Mouse (Mus musculus): ENCODE measurements around the gene Gm9513. TPM values are rescaled to one million over a fixed set of nuclear protein-coding genes. Genes with fewer than 3 reads are reported as not detected.

The Gm9513 gene
- polyA plus RNA-seq (2015; fragmentation: Nextera tagmentation; extraction: Ambion mirVana), result not detected in 2 replicates

- H3K36me3 ChIP-seq (ENCODE audit: control insufficient read depth, insufficient read depth, low read length), result no peaks in the 10 kb centered on the region
- H3K9me3 ChIP-seq (replicated peaks; ENCODE audit: control insufficient read depth, low read length, poor library complexity, severe bottlenecking), result peaks cover 9% of the 10 kb centered on the region
- 61% methylated on average over 3 of the region's 3 CpGs for WGBS
- no peak within 1 kb of the TSS for H3K4me3 ChIP-seq (ENCODE audit: low read depth, low read length)
- no peak for ATAC-seq
- no peak within 1 kb of the TSS for H3K4me2 ChIP-seq (ENCODE audit: low read length)
- H3K4me1 ChIP-seq (ENCODE audit: control insufficient read depth, insufficient read depth, low read length), result no peaks in the 10 kb centered on the region
- H3K27me3 ChIP-seq (ENCODE audit: control insufficient read depth, insufficient read depth, low read depth, low read length), result no peaks in the 10 kb centered on the region
- no peak within 1 kb of the TSS for H3K27ac ChIP-seq (ENCODE audit: low read length)
- H3K9ac ChIP-seq (ENCODE audit: low read depth, low read length), result no peak within 1 kb of the TSS
These were observed at the start of gene Gm9513 for GRCm38 (mm10) chr9:36475338-36475737. Gene Gm9513 (plus strand): TSS chr9:36475638.

GRCm38 (mm10) chr9:36431584-36431983, 43.9 kb upstream of the Gm9513 start, which contains the start of gene Gm7257:
Gene Gm7257 (plus strand): TSS chr9:36431884.
- peaks cover 12% of the 10 kb centered on the region; the same call in 1 of the 2 replicates for H3K9me3 ChIP-seq (replicated peaks; ENCODE audit: control insufficient read depth, low read length, poor library complexity, severe bottlenecking)
- ATAC-seq, result no peak
- 76% methylated on average over 4 of the region's 4 CpGs for WGBS
- H3K27me3 ChIP-seq (ENCODE audit: control insufficient read depth, insufficient read depth, low read depth, low read length), result no peaks in the 10 kb centered on the region
- H3K9ac ChIP-seq (ENCODE audit: low read depth, low read length), result no peak within 1 kb of the TSS
- no peaks in the 10 kb centered on the region for H3K36me3 ChIP-seq (ENCODE audit: control insufficient read depth, insufficient read depth, low read length)
- H3K4me3 ChIP-seq (ENCODE audit: low read depth, low read length), result no peak within 1 kb of the TSS
- no peak within 1 kb of the TSS for H3K4me2 ChIP-seq (ENCODE audit: low read length)
- no peak within 1 kb of the TSS for H3K27ac ChIP-seq (ENCODE audit: low read length)
- no peaks in the 10 kb centered on the region for H3K4me1 ChIP-seq (ENCODE audit: control insufficient read depth, insufficient read depth, low read length)

DNA sequence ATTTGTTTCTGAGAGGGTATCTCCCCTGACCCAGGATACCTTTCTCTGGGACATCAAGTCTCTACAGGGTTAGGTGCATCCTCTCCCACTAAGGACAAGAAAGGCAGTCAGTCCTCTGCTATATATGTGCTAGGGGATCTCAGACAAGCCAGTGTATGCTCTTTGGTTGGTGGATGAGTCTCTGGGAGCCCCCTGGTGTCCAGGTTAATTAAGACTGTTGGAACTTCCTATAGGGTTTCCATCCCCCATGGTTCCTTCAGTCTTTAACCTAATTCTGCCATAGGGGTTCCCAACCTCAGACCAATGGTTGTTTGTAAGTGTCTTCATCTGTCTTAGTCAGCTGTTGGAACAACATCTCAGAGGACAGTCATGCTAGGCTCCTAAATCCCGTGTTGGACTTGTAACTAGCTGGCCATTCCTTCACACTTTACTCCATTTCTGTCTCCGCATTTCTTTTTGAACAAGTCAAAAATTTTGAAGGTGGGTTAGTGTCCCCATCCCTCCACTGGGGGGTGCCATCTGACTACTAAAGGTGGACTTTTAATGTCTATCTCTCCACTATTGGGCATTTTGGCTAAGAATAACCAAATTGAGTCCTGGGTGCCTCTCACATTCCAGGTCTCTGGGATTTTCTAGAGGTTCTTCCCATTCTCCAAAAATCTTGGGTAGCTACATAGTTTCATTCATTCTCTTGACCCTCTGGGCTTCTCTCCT, 40.2 kb upstream of the Gm9513 start:
- H3K4me2 ChIP-seq (ENCODE audit: low read length), result no peak overlapping the region
- H3K27me3 ChIP-seq (ENCODE audit: control insufficient read depth, insufficient read depth, low read depth, low read length), result no peaks in the 10 kb centered on the region
- no peak overlapping the region for H3K27ac ChIP-seq (ENCODE audit: low read length)
- no peak overlapping the region for H3K4me3 ChIP-seq (ENCODE audit: low read depth, low read length)
- H3K4me1 ChIP-seq (ENCODE audit: control insufficient read depth, insufficient read depth, low read length), result no peaks in the 10 kb centered on the region
- H3K9ac ChIP-seq (ENCODE audit: low read depth, low read length), result no peak overlapping the region
- WGBS, result 34% methylated on average over 2 of the region's 2 CpGs
- no peak for ATAC-seq
- no peaks in the 10 kb centered on the region for H3K36me3 ChIP-seq (ENCODE audit: control insufficient read depth, insufficient read depth, low read length)
- H3K9me3 ChIP-seq (replicated peaks; ENCODE audit: control insufficient read depth, low read length, poor library complexity, severe bottlenecking), result peaks cover 7% of the 10 kb centered on the region; the same call in 1 of the 2 replicates

- no peak overlapping the region for H3K27ac ChIP-seq (ENCODE audit: low read length)
- H3K4me3 ChIP-seq (ENCODE audit: low read depth, low read length), result no peak overlapping the region
- WGBS, result 89% methylated on average over 4 of the region's 4 CpGs
- H3K4me2 ChIP-seq (ENCODE audit: low read length), result no peak overlapping the region
- peaks cover 7% of the 10 kb centered on the region; the same call in 1 of the 2 replicates for H3K9me3 ChIP-seq (replicated peaks; ENCODE audit: control insufficient read depth, low read length, poor library complexity, severe bottlenecking)
- H3K27me3 ChIP-seq (ENCODE audit: control insufficient read depth, insufficient read depth, low read depth, low read length), result no peaks in the 10 kb centered on the region
- H3K4me1 ChIP-seq (ENCODE audit: control insufficient read depth, insufficient read depth, low read length), result no peaks in the 10 kb centered on the region
- no peak for ATAC-seq
- H3K36me3 ChIP-seq (ENCODE audit: control insufficient read depth, insufficient read depth, low read length), result no peaks in the 10 kb centered on the region
- H3K9ac ChIP-seq (ENCODE audit: low read depth, low read length), result no peak overlapping the region
These were observed 19.2 kb downstream of the Gm9513 start for GRCm38 (mm10) chr9:36494501-36495220.

DNA sequence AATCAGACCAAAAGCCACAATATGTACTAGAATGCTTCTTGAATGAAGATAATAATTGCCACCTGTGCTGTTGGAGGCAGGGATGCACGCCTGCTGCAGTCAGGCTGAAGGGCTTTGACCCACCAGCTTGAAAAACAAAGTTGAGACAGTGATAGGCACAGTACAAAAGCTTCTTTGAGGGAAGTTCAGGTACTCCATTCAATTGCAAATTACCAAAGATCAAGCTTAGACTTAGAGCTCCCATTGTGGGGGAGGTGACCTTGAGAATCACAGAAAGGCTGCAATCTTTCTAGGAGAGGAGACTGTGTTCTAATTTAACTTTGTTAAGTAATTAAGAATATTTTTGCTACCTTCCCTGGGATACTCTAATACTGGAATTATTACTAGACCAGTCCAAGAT, 20.4 kb downstream of the Gm9513 start:
- Histone ChIP-seq H3K4me2 (ENCODE audit: low read length) (no peak overlapping the region), H3K36me3 (ENCODE audit: control insufficient read depth, insufficient read depth, low read length) (no peaks in the 10 kb centered on the region), H3K27me3 (ENCODE audit: control insufficient read depth, insufficient read depth, low read depth, low read length) (no peaks in the 10 kb centered on the region), H3K4me1 (ENCODE audit: control insufficient read depth, insufficient read depth, low read length) (no peaks in the 10 kb centered on the region), H3K4me3 (ENCODE audit: low read depth, low read length) (no peak overlapping the region), H3K9ac (ENCODE audit: low read depth, low read length) (no peak overlapping the region), H3K27ac (ENCODE audit: low read length) (no peak overlapping the region), H3K9me3 (replicated peaks; ENCODE audit: control insufficient read depth, low read length, poor library complexity, severe bottlenecking) (peaks cover 7% of the 10 kb centered on the region; the same call in 1 of the 2 replicates)
- whole genome bisulfite sequencing, result 58% methylated on average over 1 of the region's 1 CpGs
- no peak for ATAC-seq

DNA sequence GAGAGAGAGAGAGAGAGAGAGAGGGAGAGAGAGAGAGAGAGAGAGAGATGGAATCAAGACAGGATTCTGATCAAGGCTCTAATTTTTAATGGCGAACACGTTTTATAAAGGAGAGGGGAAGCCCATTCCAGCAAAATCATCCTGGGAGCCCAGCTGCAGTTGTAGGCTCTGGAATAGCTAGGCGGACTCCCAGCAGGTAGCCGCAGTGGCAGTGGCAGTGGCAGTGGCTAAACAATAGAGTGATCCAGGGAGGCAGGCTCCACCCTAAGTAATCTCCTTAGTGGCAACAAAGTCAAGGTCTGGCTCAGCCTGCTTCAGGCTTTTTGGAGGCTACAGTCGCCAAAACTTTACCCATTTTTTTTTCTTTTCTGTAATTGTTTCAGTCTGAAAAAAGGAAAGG, 28.8 kb downstream of the Gm9513 start:
- H3K4me3 ChIP-seq (ENCODE audit: low read depth, low read length), result no peak overlapping the region
- H3K4me1 ChIP-seq (ENCODE audit: control insufficient read depth, insufficient read depth, low read length), result no peaks in the 10 kb centered on the region
- H3K27me3 ChIP-seq (ENCODE audit: control insufficient read depth, insufficient read depth, low read depth, low read length), result no peaks in the 10 kb centered on the region
- no peaks in the 10 kb centered on the region for H3K36me3 ChIP-seq (ENCODE audit: control insufficient read depth, insufficient read depth, low read length)
- peaks cover 11% of the 10 kb centered on the region for H3K9me3 ChIP-seq (replicated peaks; ENCODE audit: control insufficient read depth, low read length, poor library complexity, severe bottlenecking)
- WGBS, result 89% methylated on average over 5 of the region's 5 CpGs
- no peak overlapping the region for H3K4me2 ChIP-seq (ENCODE audit: low read length)
- ATAC-seq, result no peak
- no peak overlapping the region for H3K27ac ChIP-seq (ENCODE audit: low read length)
- H3K9ac ChIP-seq (ENCODE audit: low read depth, low read length), result no peak overlapping the region

Other genes starting within 250 kb of the Gm9513 start
- not detected in 2 replicates for gene Gm7257, start 43.8 kb upstream of the Gm9513 start, polyA plus RNA-seq (2015; fragmentation: Nextera tagmentation; extraction: Ambion mirVana)
- not detected in 2 replicates for gene Gm5615, start 66.3 kb downstream of the Gm9513 start, polyA plus RNA-seq (2015; fragmentation: Nextera tagmentation; extraction: Ambion mirVana)
- not detected in 2 replicates for gene Gm17689, start 107.0 kb downstream of the Gm9513 start, polyA plus RNA-seq (2015; fragmentation: Nextera tagmentation; extraction: Ambion mirVana)
- gene A630095E13Rik, start 167.7 kb downstream of the Gm9513 start, polyA plus RNA-seq (2015; fragmentation: Nextera tagmentation; extraction: Ambion mirVana), result not detected in 2 replicates
- gene Acrv1, start 217.6 kb downstream of the Gm9513 start, polyA plus RNA-seq (2015; fragmentation: Nextera tagmentation; extraction: Ambion mirVana), result not detected in 2 replicates